8 mouse cellular contexts compared by ENCODE assay signal in the genomic region with DNA sequence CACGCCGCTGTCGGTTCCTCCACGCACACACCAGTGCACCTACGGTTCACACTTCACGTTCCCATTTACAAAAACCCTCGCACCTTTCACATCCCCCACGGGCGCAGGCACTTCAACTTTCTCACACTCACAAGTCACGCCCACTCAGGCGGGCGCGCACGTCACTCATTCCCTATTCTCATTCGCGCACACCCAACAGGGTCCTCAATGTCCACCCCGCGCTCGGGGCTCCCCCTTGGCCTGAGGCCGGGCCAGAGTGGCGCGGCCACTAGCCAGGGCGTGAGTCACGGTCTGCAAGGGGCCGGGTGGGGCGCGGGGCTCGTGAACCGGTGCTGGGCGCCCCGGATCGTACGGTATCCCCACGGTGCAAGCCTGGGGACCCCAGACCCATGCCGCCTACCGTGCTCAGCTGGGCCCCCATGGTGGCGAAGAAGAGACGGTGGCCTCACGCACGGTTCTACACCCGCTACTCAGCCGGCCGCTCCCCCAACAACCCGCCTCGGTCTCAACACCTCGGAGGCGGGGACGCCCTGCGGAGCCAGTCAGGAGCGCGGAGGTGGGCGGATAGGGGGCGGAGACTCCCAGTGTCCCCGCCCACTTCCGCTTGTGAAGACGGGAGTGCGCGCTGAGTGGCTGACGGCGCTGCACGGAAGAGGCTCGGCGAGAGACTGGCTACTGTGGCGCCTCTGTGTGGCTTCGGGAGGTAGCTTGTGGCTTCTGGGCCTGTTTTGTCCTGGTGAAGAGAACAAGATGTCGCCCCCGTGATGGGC. TPM values are rescaled to one million over a fixed set of nuclear protein-coding genes. Genes with fewer than 3 reads are reported as not detected.
DNase-seq lines count a peak whose midpoint lies in the region; ATAC-seq and TF ChIP-seq lines count a peak whose summit lies in the region.

No protein-coding gene starts in this region.

- no peaks in the 10 kb centered on the region; the same call in 1 of the 2 replicates for H3K36me3 ChIP-seq in ES-E14 (ENCODE audit: control insufficient read depth, insufficient read depth, low read length, poor library complexity, severe bottlenecking)
- H3K36me3 ChIP-seq in forebrain, embryonic 16.5 days (ENCODE audit: control insufficient read depth, insufficient read depth): no peaks in the 10 kb centered on the region
- no peaks in the 10 kb centered on the region for H3K36me3 ChIP-seq in lung, embryonic 15.5 days

- peak overlapping the region; percentile 78 for H3K27ac ChIP-seq in ES-E14 (ENCODE audit: insufficient read depth, low read depth, low read length, poor library complexity, severe bottlenecking)
- H3K27ac ChIP-seq in forebrain, embryonic 16.5 days (ENCODE audit: low read length): peak overlapping the region; percentile 88
- H3K27ac ChIP-seq in lung, embryonic 15.5 days: peak overlapping the region; percentile 91

- under 1% methylated on average over 67 of the region's 67 CpGs for WGBS in forebrain, embryonic 16.5 days
- WGBS in lung, embryonic 15.5 days: under 1% methylated on average over 67 of the region's 67 CpGs

- H3K27me3 ChIP-seq in forebrain, embryonic 16.5 days (replicated peaks; ENCODE audit: control insufficient read depth, insufficient read depth, low read length): no peaks in the 10 kb centered on the region
- H3K27me3 ChIP-seq in lung, embryonic 15.5 days: no peaks in the 10 kb centered on the region

- peaks cover 0 to 16% of the 10 kb centered on the region in 2 experiments; a peak in 2 of 4 replicates for H3K4me1 ChIP-seq in ES-E14 (ENCODE audit: control insufficient read depth in 2 of 2, insufficient read depth in 2 of 2, low read length in 2 of 2, poor library complexity in 1 of 2)
- peaks cover 20% of the 10 kb centered on the region for H3K4me1 ChIP-seq in forebrain, embryonic 16.5 days (replicated peaks; ENCODE audit: control insufficient read depth, insufficient read depth, low read length)
- H3K4me1 ChIP-seq in lung, embryonic 15.5 days: peaks cover 46% of the 10 kb centered on the region

- H3K9ac ChIP-seq in ES-E14 (ENCODE audit: insufficient read depth, low read depth, low read length, poor library complexity, severe bottlenecking): peak overlapping the region; percentile 87
- peak overlapping the region; percentile 88 for H3K9ac ChIP-seq in forebrain, embryonic 16.5 days (replicated peaks; ENCODE audit: low read depth, low read length)
- peak overlapping the region; percentile 89 for H3K9ac ChIP-seq in lung, embryonic 15.5 days

- H3K9me3 ChIP-seq in ES-E14 (ENCODE audit: control insufficient read depth, insufficient read depth, low read depth, low read length): no peaks in the 10 kb centered on the region
- H3K9me3 ChIP-seq in forebrain, embryonic 16.5 days (ENCODE audit: control insufficient read depth, low read length): no peaks in the 10 kb centered on the region
- no peaks in the 10 kb centered on the region for H3K9me3 ChIP-seq in lung, embryonic 15.5 days

- peak overlapping the region; percentile 94 for H3K4me2 ChIP-seq in forebrain, embryonic 16.5 days (ENCODE audit: low read length)
- peak overlapping the region; percentile 89 for H3K4me2 ChIP-seq in lung, embryonic 15.5 days

- peak overlapping the region; percentile 88 to 92 for H3K4me3 ChIP-seq in ES-E14 (ENCODE audit: insufficient read depth in 1 of 2, low read depth in 1 of 2, low read length in 2 of 2, poor library complexity in 1 of 2, severe bottlenecking in 1 of 2)
- H3K4me3 ChIP-seq in forebrain, embryonic 16.5 days (replicated peaks; ENCODE audit: low read length): peak overlapping the region; percentile 89
- peak overlapping the region; percentile 93 for H3K4me3 ChIP-seq in lung, embryonic 15.5 days

- peak; percentile 98 for DNase-seq in ES-E14 (ENCODE audit: low read depth, low spot score)
- DNase-seq in cerebellum, adult 11-12 months: peak; percentile 98
- peak; percentile 97 for DNase-seq in heart, postnatal 4 days
- DNase-seq in layer of hippocampus, adult 8-10 months (ENCODE audit: low spot score in 2 of 2): peak; percentile 95
- peak; percentile 95 for DNase-seq in ovary, adult 18-20 months (ENCODE audit: low spot score)
- DNase-seq in thymus, postnatal 0 days (ENCODE audit: low spot score): peak; percentile 99

- in situ Hi-C loops in ES-E14 (cut with MboI; ENCODE audit: low sequenced_read_pairs in 2 of 2, unreplicated experiment in 2 of 2): no loop called here

- peak; percentile 99 for ATAC-seq in forebrain, embryonic 16.5 days
- ATAC-seq in lung, embryonic 15.5 days (ENCODE audit: borderline replicate concordance, extremely low read depth, low FRiP score, low TSS enrichment): peak; percentile 95

TF ChIP-seq in ES-E14, 5 proteins besides CTCF, POLR2A, EP300 and RAD21:
- TF ChIP-seq ZNF384 (IDR thresholded peaks at IDR 0.05; ENCODE audit: low read depth, low read length) (0 out of 2 replicates have a peak, but pooled peaks have one; percentile 22), ZC3H11A (IDR thresholded peaks at IDR 0.05; ENCODE audit: borderline replicate concordance, low read depth, low read length) (no peak), CHD2 (IDR thresholded peaks at IDR 0.05; ENCODE audit: low read depth, low read length) (no peak)

RNA-seq across cellular contexts. Expression of a gene that starts 0.5 kb away (rescaled TPM):
- 81.5 and 94.2 TPM in 2 replicates for total RNA-seq in ES-E14 (2012; rRNA removed)
- 92.1 and 112 TPM in 2 replicates for polyA plus RNA-seq in forebrain, embryonic 16.5 days (2015; fragmentation: Nextera tagmentation; extraction: Ambion mirVana)
- 100 to 1,000 TPM; 135 to 141 TPM for total RNA-seq in heart, postnatal 4 days (2021)
- total RNA-seq in layer of hippocampus, adult 8-10 months (2022): 10 to 100 TPM; 70.0 to 98.9 (median 81.6) TPM
- 139 and 155 TPM in 2 replicates for polyA plus RNA-seq in lung, embryonic 15.5 days (2015; fragmentation: Nextera tagmentation; extraction: Ambion mirVana)
- polyA plus RNA-seq in thymus, postnatal 0 days (2015; fragmentation: Nextera tagmentation; extraction: Ambion mirVana): 33.9 and 38.1 TPM in 2 replicates

RNA-seq across cellular contexts. Expression of a gene that starts 22.7 kb away (rescaled TPM):
- 104 and 165 TPM in 2 replicates for total RNA-seq in ES-E14 (2012; rRNA removed)
- 154 and 160 TPM in 2 replicates for polyA plus RNA-seq in forebrain, embryonic 16.5 days (2015; fragmentation: Nextera tagmentation; extraction: Ambion mirVana)
- 10 to 100 TPM; 52.6 to 58.4 TPM for total RNA-seq in heart, postnatal 4 days (2021)
- 10 to 100 TPM; 84.5 to 94.7 (median 92.1) TPM for total RNA-seq in layer of hippocampus, adult 8-10 months (2022)
- polyA plus RNA-seq in lung, embryonic 15.5 days (2015; fragmentation: Nextera tagmentation; extraction: Ambion mirVana): 139 and 140 TPM in 2 replicates
- 131 and 134 TPM in 2 replicates for polyA plus RNA-seq in thymus, postnatal 0 days (2015; fragmentation: Nextera tagmentation; extraction: Ambion mirVana)

RNA-seq across cellular contexts. Expression of a gene that starts 49.3 kb away (rescaled TPM):
- 103 and 114 TPM in 2 replicates for total RNA-seq in ES-E14 (2012; rRNA removed)
- 85.1 and 90.8 TPM in 2 replicates for polyA plus RNA-seq in forebrain, embryonic 16.5 days (2015; fragmentation: Nextera tagmentation; extraction: Ambion mirVana)
- total RNA-seq in heart, postnatal 4 days (2021): 10 to 100 TPM; 54.6 to 56.3 TPM
- 100 to 1,000 TPM; 126 to 141 (median 133) TPM for total RNA-seq in layer of hippocampus, adult 8-10 months (2022)
- 56.1 and 64.7 TPM in 2 replicates for polyA plus RNA-seq in lung, embryonic 15.5 days (2015; fragmentation: Nextera tagmentation; extraction: Ambion mirVana)
- 66.2 and 66.9 TPM in 2 replicates for polyA plus RNA-seq in thymus, postnatal 0 days (2015; fragmentation: Nextera tagmentation; extraction: Ambion mirVana)

Comparison
In these comparisons a context has a peak if more than half of its experiments do, and no peak if none do; other contexts are left out.
1. Peak in every context shown above with its lines: DNase-seq, ATAC-seq, H3K4me3 ChIP-seq and H3K27ac ChIP-seq.